Mouse (Mus musculus) embryonic facial prominence, embryonic 12.5 days (tissue): ENCODE results near the gene Rims1. TPM values are rescaled to one million over a fixed set of nuclear protein-coding genes. Genes with fewer than 3 reads are reported as not detected.

Experiments used
- ATAC-seq: fragments of 200-750 bp; cut with Nextera tagmentation; 2 replicates; pipeline ENCODE4 v1.8.0; 2017; ENCODE audit not compliant: insufficient number of reproducible peaks, insufficient read depth, low FRiP score, low TSS enrichment
- H3K27ac ChIP-seq: fragments of 300-500 bp; sonication (generic); 2 replicates; pipeline ENCODE4 v1.5.1; 2016; ENCODE audit warnings: mild to moderate bottlenecking
- H3K27me3 ChIP-seq: fragments of 300-500 bp; sonication (generic); 2 replicates; pipeline ENCODE4 v1.6.1; 2016; ENCODE audit warnings: mild to moderate bottlenecking, moderate library complexity
- H3K36me3 ChIP-seq: fragments of 300-500 bp; sonication (generic); 2 replicates; pipeline ENCODE4 v1.6.1; 2016; ENCODE audit warnings: mild to moderate bottlenecking
- H3K4me1 ChIP-seq: fragments of 300-500 bp; sonication (generic); 2 replicates; pipeline ENCODE4 v1.6.1; 2016
- H3K4me2 ChIP-seq: fragments of 300-500 bp; sonication (generic); replicated peaks from 2 replicates; pipeline ENCODE4 v1.6.1; 2016; ENCODE audit warnings: mild to moderate bottlenecking, moderate library complexity
- H3K4me3 ChIP-seq: fragments of 300-500 bp; sonication (generic); 2 replicates; pipeline ENCODE4 v1.5.1; 2016; ENCODE audit warnings: mild to moderate bottlenecking
- H3K9ac ChIP-seq: fragments of 300-500 bp; sonication (generic); 2 replicates; pipeline ENCODE4 v1.6.1; 2016; ENCODE audit warnings: mild to moderate bottlenecking, moderate library complexity
- H3K9me3 ChIP-seq: fragments of 300-500 bp; sonication (generic); 2 replicates; pipeline ENCODE4 v1.6.1; 2016; ENCODE audit warnings: mild to moderate bottlenecking, moderate library complexity
- whole genome bisulfite sequencing: fragments of 180-500 bp; shearing (Covaris S2); methylation state at CpG from one replicate; pipeline ENCODE4 v1.1.7; 2016; 5-methylcytosine and 5-hydroxymethylcytosine counted together
- polyA plus RNA-seq: library from polyadenylated mRNA; unstranded; fragments of >200 nt; fragmentation: Nextera tagmentation; extraction: Ambion mirVana; gene quantifications from 2 replicates; pipeline ENCODE4 v1.2.1, GENCODE M21; 2016

The Rims1 gene
- polyA plus RNA-seq, 1 experiment from 2014 or later, result 4.0 TPM

- no peak overlapping the region for H3K9ac ChIP-seq
- ATAC-seq, result no peak
- H3K9me3 ChIP-seq, result no peaks in the 10 kb centered on the region
- no peaks in the 10 kb centered on the region for H3K36me3 ChIP-seq
- H3K4me1 ChIP-seq, result no peaks in the 10 kb centered on the region
- H3K27me3 ChIP-seq, result no peaks in the 10 kb centered on the region
- no peak overlapping the region for H3K4me2 ChIP-seq
- 13% methylated on average over 2 of the region's 2 CpGs for WGBS
- no peak overlapping the region for H3K4me3 ChIP-seq
- H3K27ac ChIP-seq, result no peak overlapping the region
Observed at GRCm38 (mm10) chr1:22315537-22315936, 490.3 kb downstream of the Rims1 start.

- ATAC-seq, result no peak
- H3K36me3 ChIP-seq, result no peaks in the 10 kb centered on the region
- 74% methylated on average over 7 of the region's 7 CpGs for WGBS
- no peak overlapping the region for H3K9ac ChIP-seq
- no peak overlapping the region for H3K4me2 ChIP-seq
- H3K27ac ChIP-seq, result no peak overlapping the region
- no peaks in the 10 kb centered on the region for H3K4me1 ChIP-seq
- H3K27me3 ChIP-seq, result no peaks in the 10 kb centered on the region
- H3K9me3 ChIP-seq, result no peaks in the 10 kb centered on the region
- no peak overlapping the region for H3K4me3 ChIP-seq
Observed at GRCm38 (mm10) chr1:22311471-22311870, 494.3 kb downstream of the Rims1 start.

- ATAC-seq, result no peak
- 78% methylated on average over 5 of the region's 5 CpGs for WGBS
Observed at GRCm38 (mm10) chr1:22306519-22306918, 499.3 kb downstream of the Rims1 start.

GRCm38 (mm10) chr1:22305932-22306331 lies 499.9 kb downstream of the Rims1 start:
- WGBS, result 78% methylated on average over 1 of the region's 1 CpGs
- no peak for ATAC-seq
- Histone ChIP-seq H3K4me3 (no peak overlapping the region), H3K27ac (no peak overlapping the region), H3K36me3 (no peaks in the 10 kb centered on the region), H3K4me2 (no peak overlapping the region), H3K27me3 (no peaks in the 10 kb centered on the region), H3K4me1 (no peaks in the 10 kb centered on the region), H3K9me3 (no peaks in the 10 kb centered on the region), H3K9ac (no peak overlapping the region)

More at GRCm38 (mm10) chr1:22306519-22306918, 499.3 kb downstream of the Rims1 start:
- Histone ChIP-seq H3K4me2 (no peak overlapping the region), H3K27ac (no peak overlapping the region), H3K9ac (no peak overlapping the region), H3K9me3 (no peaks in the 10 kb centered on the region), H3K27me3 (no peaks in the 10 kb centered on the region), H3K4me1 (no peaks in the 10 kb centered on the region), H3K4me3 (no peak overlapping the region), H3K36me3 (no peaks in the 10 kb centered on the region)

- no peak for ATAC-seq
- Histone ChIP-seq H3K36me3 (no peaks in the 10 kb centered on the region), H3K4me2 (no peak overlapping the region), H3K9me3 (no peaks in the 10 kb centered on the region), H3K4me3 (no peak overlapping the region), H3K27ac (no peak overlapping the region), H3K27me3 (no peaks in the 10 kb centered on the region), H3K4me1 (no peaks in the 10 kb centered on the region), H3K9ac (no peak overlapping the region)
- 18% methylated on average over 3 of the region's 3 CpGs for WGBS
Observed at GRCm38 (mm10) chr1:22293953-22294352, 511.8 kb downstream of the Rims1 start.

- Histone ChIP-seq H3K27ac (no peak overlapping the region), H3K4me2 (no peak overlapping the region), H3K9me3 (no peaks in the 10 kb centered on the region), H3K9ac (no peak overlapping the region), H3K36me3 (no peaks in the 10 kb centered on the region), H3K4me1 (no peaks in the 10 kb centered on the region), H3K27me3 (no peaks in the 10 kb centered on the region), H3K4me3 (no peak overlapping the region)
- no peak for ATAC-seq
- WGBS, result 77% methylated on average over 2 of the region's 2 CpGs
Observed at GRCm38 (mm10) chr1:22293310-22293709, 512.5 kb downstream of the Rims1 start.

- H3K4me2 ChIP-seq, result no peak overlapping the region
- H3K4me1 ChIP-seq, result no peaks in the 10 kb centered on the region
- H3K27me3 ChIP-seq, result no peaks in the 10 kb centered on the region
- no peaks in the 10 kb centered on the region for H3K9me3 ChIP-seq
- H3K36me3 ChIP-seq, result no peaks in the 10 kb centered on the region
- no peak for ATAC-seq
- WGBS, result 60% methylated on average over 2 of the region's 2 CpGs
- H3K9ac ChIP-seq, result no peak overlapping the region
- no peak overlapping the region for H3K27ac ChIP-seq
- no peak overlapping the region for H3K4me3 ChIP-seq
Observed at GRCm38 (mm10) chr1:22286807-22287206, 519.0 kb downstream of the Rims1 start.

GRCm38 (mm10) chr1:22279954-22280353 lies 525.8 kb downstream of the Rims1 start:
- Histone ChIP-seq H3K4me1 (no peaks in the 10 kb centered on the region), H3K4me3 (no peak overlapping the region), H3K9ac (no peak overlapping the region), H3K9me3 (no peaks in the 10 kb centered on the region), H3K27me3 (no peaks in the 10 kb centered on the region), H3K27ac (no peak overlapping the region), H3K4me2 (no peak overlapping the region), H3K36me3 (no peaks in the 10 kb centered on the region)
- 77% methylated on average over 1 of the region's 1 CpGs for WGBS
- ATAC-seq, result no peak

- H3K27me3 ChIP-seq, result no peaks in the 10 kb centered on the region
- H3K27ac ChIP-seq, result no peak overlapping the region
- no peak overlapping the region for H3K9ac ChIP-seq
- H3K4me3 ChIP-seq, result no peak overlapping the region
- ATAC-seq, result no peak
- no peaks in the 10 kb centered on the region for H3K36me3 ChIP-seq
- no peaks in the 10 kb centered on the region for H3K9me3 ChIP-seq
- no peaks in the 10 kb centered on the region for H3K4me1 ChIP-seq
- WGBS, result 75% methylated on average over 2 of the region's 2 CpGs
- H3K4me2 ChIP-seq, result no peak overlapping the region
Observed at GRCm38 (mm10) chr1:22274081-22274480, 531.7 kb downstream of the Rims1 start.

GRCm38 (mm10) chr1:22270131-22270530 lies 535.7 kb downstream of the Rims1 start:
- no peak for ATAC-seq
- no peak overlapping the region for H3K9ac ChIP-seq
- H3K4me2 ChIP-seq, result no peak overlapping the region
- H3K27ac ChIP-seq, result no peak overlapping the region
- no peaks in the 10 kb centered on the region for H3K9me3 ChIP-seq
- no peak overlapping the region for H3K4me3 ChIP-seq
- H3K4me1 ChIP-seq, result 0 out of 2 replicates have a peak, but pooled peaks cover 3% of the 10 kb centered on the region
- 74% methylated on average over 5 of the region's 5 CpGs for WGBS
- H3K36me3 ChIP-seq, result no peaks in the 10 kb centered on the region
- H3K27me3 ChIP-seq, result no peaks in the 10 kb centered on the region

- Histone ChIP-seq H3K9me3 (no peaks in the 10 kb centered on the region), H3K4me3 (0 out of 2 replicates have a peak overlapping the region, but pooled peaks have one; percentile 9), H3K36me3 (no peaks in the 10 kb centered on the region), H3K27me3 (no peaks in the 10 kb centered on the region), H3K27ac (no peak overlapping the region), H3K9ac (no peak overlapping the region), H3K4me2 (peak overlapping the region; percentile 44), H3K4me1 (0 out of 2 replicates have a peak, but pooled peaks cover 3% of the 10 kb centered on the region)
- ATAC-seq, result peak; percentile 60; the same call in 1 of the 2 replicates
- 13% methylated on average over 15 of the region's 15 CpGs for WGBS
Observed at GRCm38 (mm10) chr1:22268581-22269359, 537.0 kb downstream of the Rims1 start.

GRCm38 (mm10) chr1:22266491-22266890 lies 539.3 kb downstream of the Rims1 start:
- Histone ChIP-seq H3K36me3 (no peaks in the 10 kb centered on the region), H3K9me3 (no peaks in the 10 kb centered on the region), H3K27me3 (no peaks in the 10 kb centered on the region), H3K4me3 (no peak overlapping the region), H3K4me2 (no peak overlapping the region), H3K4me1 (0 out of 2 replicates have a peak, but pooled peaks cover 3% of the 10 kb centered on the region), H3K27ac (no peak overlapping the region), H3K9ac (no peak overlapping the region)
- WGBS, result 73% methylated on average over 10 of the region's 10 CpGs
- ATAC-seq, result no peak
